Mouse (Mus musculus): ENCODE measurements around the gene Abcb9.
A peak's percentile ranks its signal among the peaks of the same experiment; 100 is the strongest.

Abcb9 gene

GRCm38 (mm10) chr5:124030386-124031067 is 65.1 kb downstream of the Abcb9 start:
- no peak for DNase-seq

GRCm38 (mm10) chr5:124029220-124030035 is 66.2 kb downstream of the Abcb9 start:
- no peak for DNase-seq

GRCm38 (mm10) chr5:124028680-124029079 is 66.9 kb downstream of the Abcb9 start:
- no peak for DNase-seq

GRCm38 (mm10) chr5:124027702-124028470 is 67.7 kb downstream of the Abcb9 start:
- peak in 1 of 2 experiments; percentile 12 for DNase-seq

GRCm38 (mm10) chr5:124026568-124026967 is 69.0 kb downstream of the Abcb9 start:
- peak in 1 of 2 experiments; percentile 35 for DNase-seq

GRCm38 (mm10) chr5:124025587-124026441 is 69.8 kb downstream of the Abcb9 start:
- peak in 1 of 2 experiments; percentile 69 for DNase-seq

GRCm38 (mm10) chr5:124025146-124025545 is 70.5 kb downstream of the Abcb9 start:
- peak in 1 of 2 experiments; percentile 54 for DNase-seq

- peak in 1 of 2 experiments; percentile 24 for DNase-seq
Observed at GRCm38 (mm10) chr5:124024677-124025076, 70.9 kb downstream of the Abcb9 start.

GRCm38 (mm10) chr5:124022365-124022764 is 73.2 kb downstream of the Abcb9 start:
- DNase-seq: no peak

- DNase-seq: no peak
Observed at GRCm38 (mm10) chr5:124021701-124022100, 73.9 kb downstream of the Abcb9 start.

- DNase-seq: peak in 1 of 2 experiments; percentile 2
Observed at GRCm38 (mm10) chr5:124021148-124021547, 74.5 kb downstream of the Abcb9 start.

- peak in 1 of 2 experiments; percentile 68 for DNase-seq
Observed at GRCm38 (mm10) chr5:124019348-124020216, 76.0 kb downstream of the Abcb9 start.

GRCm38 (mm10) chr5:124018651-124019050 is 76.9 kb downstream of the Abcb9 start:
- DNase-seq: no peak

GRCm38 (mm10) chr5:124017941-124018340 is 77.7 kb downstream of the Abcb9 start:
- no peak for DNase-seq

- peak in 1 of 2 experiments; percentile 11 for DNase-seq
Observed at GRCm38 (mm10) chr5:124016291-124016821, 79.2 kb downstream of the Abcb9 start.

- no peak for DNase-seq
Observed at GRCm38 (mm10) chr5:124015727-124016126, 79.9 kb downstream of the Abcb9 start.

- peak in 1 of 2 experiments; percentile 68 for DNase-seq
Observed at GRCm38 (mm10) chr5:124014791-124015251, 80.8 kb downstream of the Abcb9 start.

- no peak for DNase-seq
Observed at GRCm38 (mm10) chr5:124014180-124014579, 81.4 kb downstream of the Abcb9 start.

GRCm38 (mm10) chr5:124013747-124014146 is 81.9 kb downstream of the Abcb9 start:
- no peak for DNase-seq

GRCm38 (mm10) chr5:124012885-124013284 is 82.7 kb downstream of the Abcb9 start:
- no peak for DNase-seq

- DNase-seq: peak in 1 of 2 experiments; percentile 49
Observed at GRCm38 (mm10) chr5:124011927-124012326, 83.7 kb downstream of the Abcb9 start.

Data from kidney, postnatal 4 days (tissue).